Mouse (Mus musculus) heart, postnatal 0 days (tissue): ENCODE data around the gene Grb10. TPM values are rescaled to one million over a fixed set of nuclear protein-coding genes. Genes with fewer than 3 reads are reported as not detected.
A peak's percentile ranks its signal among the peaks of the same experiment; 100 is the strongest.

Experiments used
- ATAC-seq: fragments of 200-750 bp; cut with Nextera tagmentation; 2 replicates; pipeline ENCODE4 v1.8.0; 2017; ENCODE audit warnings: low read depth, moderate number of reproducible peaks, moderate library complexity; ENCODE audit not compliant: insufficient read depth
- DNase-seq: peaks from one replicate; pipeline ENCODE4 v3.0.0-alpha.2; 2016; ENCODE audit warnings: low spot score
- H3K27ac ChIP-seq: fragments of 300-500 bp; sonication (generic); 2 replicates; pipeline ENCODE4 v1.5.1; 2014; ENCODE audit warnings: low read depth, mild to moderate bottlenecking
- H3K27me3 ChIP-seq: fragments of 300-500 bp; sonication (generic); 2 replicates; pipeline ENCODE4 v1.6.1; 2014; ENCODE audit warnings: low read length, mixed read lengths; ENCODE audit not compliant: control insufficient read depth, insufficient read depth
- H3K36me3 ChIP-seq: fragments of 300-500 bp; sonication (generic); replicated peaks from 2 replicates; pipeline ENCODE4 v1.6.1; 2014; ENCODE audit warnings: low read length, mixed read lengths; ENCODE audit not compliant: control insufficient read depth, insufficient read depth
- H3K4me1 ChIP-seq: fragments of 300-500 bp; sonication (generic); 2 replicates; pipeline ENCODE4 v1.6.1; 2014; ENCODE audit warnings: antibody characterized with exemption; ENCODE audit not compliant: control insufficient read depth, insufficient read depth
- H3K4me2 ChIP-seq: fragments of 300-500 bp; sonication (generic); 2 replicates; pipeline ENCODE4 v1.6.1; 2014; ENCODE audit warnings: low read depth, mild to moderate bottlenecking, low read length, moderate library complexity
- H3K4me3 ChIP-seq: fragments of 300-500 bp; sonication (generic); 2 replicates; pipeline ENCODE4 v1.5.1; 2014; ENCODE audit warnings: low read depth, low read length
- H3K9ac ChIP-seq: fragments of 300-500 bp; sonication (generic); replicated peaks from 2 replicates; pipeline ENCODE4 v1.6.1; 2014; ENCODE audit warnings: low read depth, low read length, mixed read lengths
- H3K9me3 ChIP-seq: fragments of 300-500 bp; sonication (generic); replicated peaks from 2 replicates; pipeline ENCODE4 v1.6.1; 2016; ENCODE audit warnings: low read length; ENCODE audit not compliant: control insufficient read depth
- CTCF ChIP-seq: IDR thresholded peaks from 2 replicates; pipeline ENCODE4 v1.5.1; 2016; ENCODE audit warnings: antibody characterized with exemption, control low read depth, low read depth
- EP300 ChIP-seq: IDR thresholded peaks from 2 replicates; pipeline ENCODE4 v1.6.1; 2016; ENCODE audit warnings: antibody characterized with exemption, low read depth
- WGBS: fragments of 180-500 bp; shearing (Covaris S2); extraction: QIAGEN DNeasy Blood & Tissue Kit; methylation state at CpG from one replicate; pipeline ENCODE4 v1.1.7; 2014; 5-methylcytosine and 5-hydroxymethylcytosine counted together
- polyA plus RNA-seq: library from polyadenylated mRNA; unstranded; fragments of >200 nt; fragmentation: Nextera tagmentation; extraction: Ambion mirVana; gene quantifications from 2 replicates; pipeline ENCODE4 v1.2.1, GENCODE M21; 2015
- total RNA-seq: library from RNA; depleted of rRNA; stranded (reverse); fragments of >200 nt; gene quantifications from 2 replicates; pipeline ENCODE4 v1.2.3, GENCODE M21; 2014; ENCODE audit warnings: low replicate concordance

The Grb10 gene
- total and polyA plus RNA-seq, 2 experiments from 2014 or later: 200 to 687 TPM

GRCm38 (mm10) chr11:11923345-11923744 is 115.1 kb downstream of the Grb10 start:
- H3K9me3 ChIP-seq: no peaks in the 10 kb centered on the region
- no peak overlapping the region for H3K9ac ChIP-seq
- H3K4me3 ChIP-seq: no peak overlapping the region
- TF ChIP-seq EP300 (no peak), CTCF (no peak)
- H3K4me2 ChIP-seq: no peak overlapping the region
- no peaks in the 10 kb centered on the region for H3K36me3 ChIP-seq
- ATAC-seq: no peak
- DNase-seq: no peak
- no peak overlapping the region for H3K27ac ChIP-seq
- no peaks in the 10 kb centered on the region for H3K27me3 ChIP-seq
- WGBS: 54% methylated on average over 3 of the region's 3 CpGs
- no peaks in the 10 kb centered on the region for H3K4me1 ChIP-seq

GRCm38 (mm10) chr11:11922106-11922505 is 116.4 kb downstream of the Grb10 start:
- no peak overlapping the region for H3K27ac ChIP-seq
- no peaks in the 10 kb centered on the region for H3K27me3 ChIP-seq
- no peak overlapping the region for H3K9ac ChIP-seq
- no peaks in the 10 kb centered on the region for H3K9me3 ChIP-seq
- no peak overlapping the region for H3K4me2 ChIP-seq
- H3K36me3 ChIP-seq: no peaks in the 10 kb centered on the region
- TF ChIP-seq CTCF (no peak), EP300 (no peak)
- no peak for ATAC-seq
- no peak overlapping the region for H3K4me3 ChIP-seq
- no peak for DNase-seq
- H3K4me1 ChIP-seq: no peaks in the 10 kb centered on the region
- WGBS: 89% methylated on average over 2 of the region's 2 CpGs

GRCm38 (mm10) chr11:11907703-11908413 is 130.6 kb downstream of the Grb10 start:
- TF ChIP-seq EP300 (no peak), CTCF (no peak)
- no peaks in the 10 kb centered on the region for H3K27me3 ChIP-seq
- no peaks in the 10 kb centered on the region for H3K9me3 ChIP-seq
- H3K9ac ChIP-seq: no peak overlapping the region
- no peak for DNase-seq
- no peaks in the 10 kb centered on the region; the same call in 1 of the 2 replicates for H3K4me1 ChIP-seq
- no peak overlapping the region for H3K4me3 ChIP-seq
- 55% methylated on average over 7 of the region's 7 CpGs for WGBS
- H3K27ac ChIP-seq: no peak overlapping the region
- no peak overlapping the region for H3K4me2 ChIP-seq
- no peaks in the 10 kb centered on the region for H3K36me3 ChIP-seq
- no peak for ATAC-seq

GRCm38 (mm10) chr11:11905518-11905917 is 133.0 kb downstream of the Grb10 start:
- TF ChIP-seq CTCF: no peak
- H3K9ac ChIP-seq: no peak overlapping the region

GRCm38 (mm10) chr11:11904995-11905394 is 133.5 kb downstream of the Grb10 start:
- DNase-seq: no peak
- Histone ChIP-seq H3K27me3 (no peaks in the 10 kb centered on the region), H3K36me3 (no peaks in the 10 kb centered on the region), H3K4me3 (no peak overlapping the region), H3K4me2 (no peak overlapping the region), H3K9me3 (no peaks in the 10 kb centered on the region), H3K27ac (no peak overlapping the region), H3K9ac (no peak overlapping the region), H3K4me1 (no peaks in the 10 kb centered on the region; the same call in 1 of the 2 replicates)
- TF ChIP-seq EP300 (no peak), CTCF (no peak)
- ATAC-seq: no peak
- 80% methylated on average over 5 of the region's 5 CpGs for WGBS

More at GRCm38 (mm10) chr11:11905518-11905917, 133.0 kb downstream of the Grb10 start:
- H3K9me3 ChIP-seq: no peaks in the 10 kb centered on the region
- no peaks in the 10 kb centered on the region for H3K36me3 ChIP-seq
- no peaks in the 10 kb centered on the region; the same call in 1 of the 2 replicates for H3K4me1 ChIP-seq
- ATAC-seq: no peak
- H3K4me2 ChIP-seq: no peak overlapping the region
- no peak overlapping the region for H3K4me3 ChIP-seq
- H3K27me3 ChIP-seq: no peaks in the 10 kb centered on the region
- no peak for DNase-seq
- no peak overlapping the region for H3K27ac ChIP-seq

GRCm38 (mm10) chr11:11901509-11901908 is 137.0 kb downstream of the Grb10 start:
- Histone ChIP-seq H3K9me3 (no peaks in the 10 kb centered on the region), H3K4me1 (peaks cover 11% of the 10 kb centered on the region; the same call in 1 of the 2 replicates), H3K4me3 (no peak overlapping the region), H3K9ac (no peak overlapping the region), H3K36me3 (no peaks in the 10 kb centered on the region), H3K4me2 (no peak overlapping the region), H3K27ac (peak overlapping the region; percentile 79), H3K27me3 (no peaks in the 10 kb centered on the region)
- DNase-seq (peak; percentile 92), ATAC-seq (peak; percentile 91)
- no peak for TF ChIP-seq CTCF
- peak; percentile 96 for TF ChIP-seq EP300
- WGBS: 11% methylated on average over 5 of the region's 5 CpGs
